Mouse (Mus musculus) kidney, postnatal 10 days (tissue): ENCODE measurements at regions not wholly inside any gene's neighbourhood (a gene's known extent, or its start where the extent isn't known, plus 50 kb on each side); places are given as distances from the start of the nearest gene placed in this dataset.

Experiments used
- DNase-seq: peaks from one replicate; pipeline ENCODE4 v3.0.0; 2021; ENCODE audit warnings: mixed read lengths

- no peak for DNase-seq
Observed at GRCm38 (mm10) chr16:64166676-64167407, 302.9 kb upstream of the Epha3 start.

- DNase-seq = no peak
Observed at GRCm38 (mm10) chr16:64166036-64166435, 302.1 kb upstream of the Epha3 start.

GRCm38 (mm10) chr16:64145687-64146535 lies 281.9 kb upstream of the Epha3 start:
- DNase-seq = peak; percentile 60
